Mouse (Mus musculus) bone marrow macrophage, adult 2 months (primary cell): ENCODE measurements around the gene Arhgef7.

Source experiments
- CTCF ChIP-seq: IDR thresholded peaks from 2 replicates; pipeline ENCODE4 v1.5.1; 2012; ENCODE audit warnings: low read depth, mild to moderate bottlenecking, low read length, moderate library complexity
- POLR2A ChIP-seq: IDR thresholded peaks from 2 replicates; pipeline ENCODE4 v1.6.1; 2012; ENCODE audit warnings: mild to moderate bottlenecking, low read depth, low read length, borderline replicate concordance

DNA sequence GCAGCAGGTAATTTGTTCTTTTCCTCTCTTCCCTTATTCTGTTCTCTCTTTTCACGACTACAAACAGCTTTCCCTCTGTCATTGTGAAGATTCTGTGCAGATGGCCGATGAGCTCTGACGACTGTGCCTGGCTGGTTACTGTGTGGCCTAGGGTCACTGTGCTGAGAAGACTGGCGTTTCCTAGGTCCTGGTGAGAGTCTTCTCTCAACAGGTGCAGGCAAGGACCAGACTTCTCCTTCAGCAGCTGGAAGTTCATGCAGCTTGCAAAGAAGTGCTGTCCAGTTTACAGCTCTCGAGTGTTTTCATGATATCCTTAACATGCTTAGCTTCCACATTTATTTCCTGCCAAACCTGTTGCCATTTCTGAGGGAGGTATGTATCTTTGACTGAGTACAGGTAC lies 33.5 kb upstream of the Arhgef7 start:
- TF ChIP-seq CTCF (no peak), POLR2A (no peak)
